Mouse (Mus musculus) hindbrain, embryonic 14.5 days (tissue): ENCODE measurements around the gene D930007J09Rik. TPM values are rescaled to one million over a fixed set of nuclear protein-coding genes. Genes with fewer than 3 reads are reported as not detected.

Source experiments
- ATAC-seq: fragments of 200-750 bp; cut with Nextera tagmentation; 2 replicates; pipeline ENCODE4 v1.8.0; 2017; ENCODE audit warnings: moderate number of reproducible peaks, mild to moderate bottlenecking, moderate TSS enrichment, moderate library complexity; ENCODE audit not compliant: low FRiP score
- DNase-seq: peaks from one replicate; pipeline ENCODE4 v3.0.0-alpha.2; 2015; ENCODE audit warnings: low spot score
- H3K27ac ChIP-seq: fragments of 300-500 bp; sonication (generic); 2 replicates; pipeline ENCODE4 v1.5.1; 2014; ENCODE audit warnings: mild to moderate bottlenecking, moderate library complexity
- H3K27me3 ChIP-seq: fragments of 300-500 bp; sonication (generic); 2 replicates; pipeline ENCODE4 v1.6.1; 2014; ENCODE audit warnings: mild to moderate bottlenecking, low read length, mixed read lengths; ENCODE audit not compliant: control insufficient read depth, insufficient read depth
- H3K36me3 ChIP-seq: fragments of 300-500 bp; sonication (generic); replicated peaks from 2 replicates; pipeline ENCODE4 v1.6.1; 2014; ENCODE audit not compliant: control insufficient read depth, insufficient read depth
- H3K4me1 ChIP-seq: fragments of 300-500 bp; sonication (generic); replicated peaks from 2 replicates; pipeline ENCODE4 v1.6.1; 2014; ENCODE audit warnings: antibody characterized with exemption, low read length, mixed read lengths; ENCODE audit not compliant: control insufficient read depth, insufficient read depth
- H3K4me2 ChIP-seq: fragments of 300-500 bp; sonication (generic); replicated peaks from 2 replicates; pipeline ENCODE4 v1.6.1; 2014; ENCODE audit warnings: mild to moderate bottlenecking, moderate library complexity
- H3K4me3 ChIP-seq: fragments of 300-500 bp; sonication (generic); replicated peaks from 2 replicates; pipeline ENCODE4 v1.5.1; 2014; ENCODE audit warnings: mild to moderate bottlenecking, low read length
- H3K9ac ChIP-seq: fragments of 300-500 bp; sonication (generic); 2 replicates; pipeline ENCODE4 v1.6.1; 2014
- H3K9me3 ChIP-seq: fragments of 300-500 bp; sonication (generic); 2 replicates; pipeline ENCODE4 v1.6.1; 2016; ENCODE audit warnings: low read length; ENCODE audit not compliant: control insufficient read depth
- WGBS: fragments of 180-500 bp; shearing (Covaris S2); extraction: QIAGEN DNeasy Blood & Tissue Kit; methylation state at CpG from one replicate; pipeline ENCODE4 v1.1.7; 2014; 5-methylcytosine and 5-hydroxymethylcytosine counted together
- polyA plus RNA-seq: library from polyadenylated mRNA; unstranded; fragments of >200 nt; fragmentation: Nextera tagmentation; extraction: Ambion mirVana; gene quantifications from 2 replicates; pipeline ENCODE4 v1.2.1, GENCODE M21; 2014

The D930007J09Rik gene
- polyA plus RNA-seq, 1 experiment from 2014 or later, result not detected

- 88% methylated on average over 6 of the region's 6 CpGs for WGBS
- ATAC-seq, result no peak
- DNase-seq, result no peak
- Histone ChIP-seq H3K36me3 (peaks cover 35% of the 10 kb centered on the region), H3K4me1 (no peaks in the 10 kb centered on the region), H3K4me2 (no peak overlapping the region), H3K27ac (no peak overlapping the region), H3K27me3 (no peaks in the 10 kb centered on the region), H3K9me3 (no peaks in the 10 kb centered on the region), H3K4me3 (no peak overlapping the region), H3K9ac (no peak overlapping the region)
Measured at GRCm38 (mm10) chr13:32823126-32823525, 20.5 kb upstream of the D930007J09Rik start.

DNA sequence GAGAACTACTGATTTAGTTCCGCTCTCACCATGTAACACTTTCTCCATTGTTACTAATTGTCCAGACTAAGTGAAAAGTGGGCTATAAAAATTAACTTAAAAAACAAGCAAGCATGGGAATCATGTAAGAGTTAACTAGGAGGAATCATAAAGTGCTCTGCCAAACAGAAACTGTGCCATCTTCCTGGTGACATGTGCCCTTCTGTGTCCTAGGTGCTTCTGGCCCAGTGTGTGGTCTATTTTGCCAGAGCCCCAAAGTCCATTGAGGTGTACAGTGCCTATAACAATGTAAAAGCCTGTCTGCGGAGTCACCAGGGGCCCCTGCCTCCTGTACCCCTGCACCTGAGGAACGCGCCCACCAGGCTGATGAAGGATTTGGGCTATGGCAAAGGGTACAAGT is 19.0 kb upstream of the D930007J09Rik start:
- ATAC-seq (no peak), DNase-seq (no peak)
- no peak overlapping the region for H3K27ac ChIP-seq
- H3K9me3 ChIP-seq, result no peaks in the 10 kb centered on the region
- H3K4me3 ChIP-seq, result no peak overlapping the region
- 100% methylated on average over 4 of the region's 4 CpGs for WGBS
- H3K27me3 ChIP-seq, result no peaks in the 10 kb centered on the region
- H3K4me2 ChIP-seq, result no peak overlapping the region
- H3K36me3 ChIP-seq, result peaks cover 49% of the 10 kb centered on the region
- no peak overlapping the region for H3K9ac ChIP-seq
- no peaks in the 10 kb centered on the region for H3K4me1 ChIP-seq

GRCm38 (mm10) chr13:32819926-32820325 is 17.3 kb upstream of the D930007J09Rik start:
- Histone ChIP-seq H3K27me3 (no peaks in the 10 kb centered on the region), H3K27ac (no peak overlapping the region), H3K9ac (no peak overlapping the region), H3K4me2 (no peak overlapping the region), H3K9me3 (no peaks in the 10 kb centered on the region), H3K36me3 (peaks cover 64% of the 10 kb centered on the region), H3K4me1 (no peaks in the 10 kb centered on the region), H3K4me3 (no peak overlapping the region)
- WGBS, result 95% methylated on average over 5 of the region's 5 CpGs
- ATAC-seq (no peak), DNase-seq (no peak)

GRCm38 (mm10) chr13:32819241-32819640 is 16.6 kb upstream of the D930007J09Rik start:
- Histone ChIP-seq H3K9ac (no peak overlapping the region), H3K36me3 (peaks cover 67% of the 10 kb centered on the region), H3K4me1 (no peaks in the 10 kb centered on the region)

GRCm38 (mm10) chr13:32807624-32808023 is 5.0 kb upstream of the D930007J09Rik start:
- Histone ChIP-seq H3K4me1 (peaks cover 18% of the 10 kb centered on the region), H3K4me3 (no peak overlapping the region), H3K9ac (no peak overlapping the region), H3K36me3 (peaks cover 48% of the 10 kb centered on the region), H3K27ac (no peak overlapping the region), H3K9me3 (no peaks in the 10 kb centered on the region), H3K4me2 (no peak overlapping the region), H3K27me3 (no peaks in the 10 kb centered on the region)
- WGBS, result 41% methylated on average over 3 of the region's 3 CpGs
- ATAC-seq (no peak), DNase-seq (no peak)

More at GRCm38 (mm10) chr13:32819241-32819640, 16.6 kb upstream of the D930007J09Rik start:
- Histone ChIP-seq H3K4me3 (no peak overlapping the region), H3K4me2 (no peak overlapping the region), H3K27ac (no peak overlapping the region), H3K9me3 (no peaks in the 10 kb centered on the region), H3K27me3 (no peaks in the 10 kb centered on the region)
- DNase-seq (no peak), ATAC-seq (no peak)
- 97% methylated on average over 3 of the region's 3 CpGs for WGBS

GRCm38 (mm10) chr13:32806820-32807219 is 4.2 kb upstream of the D930007J09Rik start:
- DNase-seq, result no peak
- 75% methylated on average over 7 of the region's 7 CpGs for WGBS

DNA sequence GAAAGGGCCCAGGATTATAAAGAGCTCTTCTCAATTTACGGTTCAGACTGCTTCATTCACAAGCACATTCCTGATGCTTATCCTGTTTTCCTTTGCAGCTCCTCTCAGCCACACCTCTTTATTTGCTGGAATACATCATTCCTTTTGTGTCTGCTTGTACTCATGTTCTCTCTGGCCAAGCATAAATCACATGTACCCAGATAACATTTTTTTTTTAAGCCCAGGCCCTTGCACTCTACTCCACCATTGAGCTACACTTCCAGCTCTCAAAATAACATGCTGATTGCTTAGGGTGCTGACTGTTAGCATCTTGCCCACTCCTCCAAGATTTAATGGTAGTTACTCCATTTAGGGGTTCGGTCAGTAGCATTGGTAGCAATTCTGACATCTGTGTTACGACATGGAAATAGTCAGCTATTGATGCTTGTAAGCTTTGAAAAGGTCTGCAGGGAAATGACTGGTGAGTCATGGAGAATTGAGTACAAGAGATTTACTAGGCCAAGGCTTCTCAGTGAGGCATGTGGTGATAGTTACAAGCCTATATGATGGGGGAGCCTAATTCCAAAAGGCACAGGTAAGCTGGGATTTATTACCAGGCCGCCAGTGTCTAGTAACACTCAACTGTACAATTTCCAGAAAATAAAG is 1.2 kb upstream of the D930007J09Rik start:
- 73% methylated on average over 4 of the region's 4 CpGs for WGBS
- H3K4me3 ChIP-seq, result peak overlapping the region; percentile 90
- H3K36me3 ChIP-seq, result peaks cover 27% of the 10 kb centered on the region
- no peak overlapping the region for H3K27ac ChIP-seq
- H3K4me1 ChIP-seq, result peaks cover 24% of the 10 kb centered on the region
- peak overlapping the region; percentile 78 for H3K9ac ChIP-seq
- no peaks in the 10 kb centered on the region for H3K9me3 ChIP-seq
- ATAC-seq, result no peak
- no peak for DNase-seq
- H3K4me2 ChIP-seq, result peak overlapping the region; percentile 80
- no peaks in the 10 kb centered on the region for H3K27me3 ChIP-seq

More at GRCm38 (mm10) chr13:32806820-32807219, 4.2 kb upstream of the D930007J09Rik start:
- no peak overlapping the region for H3K4me3 ChIP-seq
- no peak overlapping the region for H3K4me2 ChIP-seq
- ATAC-seq, result no peak
- H3K9me3 ChIP-seq, result no peaks in the 10 kb centered on the region
- H3K36me3 ChIP-seq, result peaks cover 45% of the 10 kb centered on the region
- H3K27me3 ChIP-seq, result no peaks in the 10 kb centered on the region
- no peak overlapping the region for H3K9ac ChIP-seq
- H3K27ac ChIP-seq, result no peak overlapping the region
- H3K4me1 ChIP-seq, result peaks cover 18% of the 10 kb centered on the region

- H3K36me3 ChIP-seq, result peaks cover 8% of the 10 kb centered on the region
- ATAC-seq (peak; percentile 99), DNase-seq (peak; percentile 100)
- H3K9ac ChIP-seq, result peak within 1 kb of the TSS; percentile 78
- peak within 1 kb of the TSS; percentile 90 for H3K4me3 ChIP-seq
- H3K9me3 ChIP-seq, result no peaks in the 10 kb centered on the region
- peak within 1 kb of the TSS; percentile 91 for H3K27ac ChIP-seq
- WGBS, result under 1% methylated on average over 50 of the region's 51 CpGs
- H3K4me1 ChIP-seq, result peaks cover 24% of the 10 kb centered on the region
- no peaks in the 10 kb centered on the region for H3K27me3 ChIP-seq
- peak within 1 kb of the TSS; percentile 80 for H3K4me2 ChIP-seq
Measured at GRCm38 (mm10) chr13:32801693-32802221, 892 bp downstream of the D930007J09Rik start, which contains the start of gene Wrnip1. Wrnip1 (plus strand) TSS chr13:32802038.

DNA sequence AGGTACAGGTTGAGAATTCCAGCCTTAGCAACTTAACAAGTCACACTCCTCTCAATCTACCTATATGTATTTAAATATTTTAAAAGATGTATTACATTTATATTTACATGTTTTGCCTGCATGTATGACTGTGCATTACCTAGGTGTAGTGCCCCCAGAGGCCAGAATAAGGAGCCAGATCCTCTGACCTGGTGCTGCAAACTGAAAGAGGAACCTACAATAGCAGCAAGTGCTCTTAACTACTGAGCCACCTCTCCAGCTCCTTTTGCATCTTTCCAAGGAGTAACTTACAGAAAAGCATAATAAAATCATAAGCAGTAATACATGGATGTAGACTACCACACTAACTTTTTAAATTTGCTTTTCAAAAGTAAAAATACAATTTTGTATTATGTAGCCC is 1.8 kb downstream of the D930007J09Rik start:
- Histone ChIP-seq H3K9ac (peak overlapping the region; percentile 58), H3K27me3 (no peaks in the 10 kb centered on the region), H3K4me2 (peak overlapping the region; percentile 80), H3K27ac (no peak overlapping the region), H3K9me3 (no peaks in the 10 kb centered on the region), H3K36me3 (no peaks in the 10 kb centered on the region), H3K4me1 (peaks cover 24% of the 10 kb centered on the region), H3K4me3 (no peak overlapping the region)
- DNase-seq (no peak), ATAC-seq (no peak)
